Mouse (Mus musculus) liver, adult (tissue): ENCODE results near the gene Ndufa9.

Experiments
- GATA4 ChIP-seq: IDR thresholded peaks from 2 replicates; pipeline ENCODE4 v1.6.1; 2014; ENCODE audit warnings: mild to moderate bottlenecking, low read length; ENCODE audit not compliant: insufficient replicate concordance

The Ndufa9 gene

DNA sequence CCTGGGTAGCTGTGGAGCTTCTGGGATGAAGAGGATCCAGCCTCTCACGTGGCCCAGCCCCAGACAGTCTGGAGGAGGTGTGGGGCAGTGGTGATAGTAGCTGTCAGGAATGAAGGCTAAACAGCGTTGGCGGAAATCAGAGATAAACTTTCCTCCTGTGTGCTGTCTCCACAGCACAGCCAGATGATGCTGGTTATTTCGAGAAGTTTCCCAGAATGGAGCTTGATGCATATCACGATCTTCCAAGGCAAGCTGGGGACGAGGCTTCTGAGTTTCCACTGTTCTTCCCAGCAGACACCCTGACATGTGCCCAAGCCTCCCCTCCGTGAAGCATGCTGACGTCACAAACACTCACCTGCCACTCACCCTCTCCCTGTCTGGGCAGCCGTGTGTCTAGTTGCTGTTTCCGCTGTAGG is 65.3 kb downstream of the Ndufa9 start:
- no peak for TF ChIP-seq GATA4

DNA sequence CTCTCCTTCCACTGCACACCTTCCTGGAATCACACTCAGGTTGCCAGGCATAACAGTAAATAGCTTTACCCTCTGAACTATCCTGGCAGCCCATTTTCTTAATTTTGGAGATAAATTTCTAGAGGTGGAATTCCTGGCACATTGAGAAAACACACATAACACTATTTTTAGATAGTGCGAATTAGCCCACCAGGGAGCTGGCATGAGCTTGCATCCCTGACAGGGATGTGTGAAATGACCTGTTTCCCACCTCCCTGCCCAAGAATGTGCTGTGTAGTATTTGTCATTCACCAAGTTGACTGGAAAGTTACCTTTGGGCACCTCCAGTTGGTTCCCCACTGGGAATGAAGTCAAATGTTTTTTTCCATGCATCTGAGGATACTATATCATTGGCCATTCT is 65.9 kb downstream of the Ndufa9 start:
- no peak for TF ChIP-seq GATA4

DNA sequence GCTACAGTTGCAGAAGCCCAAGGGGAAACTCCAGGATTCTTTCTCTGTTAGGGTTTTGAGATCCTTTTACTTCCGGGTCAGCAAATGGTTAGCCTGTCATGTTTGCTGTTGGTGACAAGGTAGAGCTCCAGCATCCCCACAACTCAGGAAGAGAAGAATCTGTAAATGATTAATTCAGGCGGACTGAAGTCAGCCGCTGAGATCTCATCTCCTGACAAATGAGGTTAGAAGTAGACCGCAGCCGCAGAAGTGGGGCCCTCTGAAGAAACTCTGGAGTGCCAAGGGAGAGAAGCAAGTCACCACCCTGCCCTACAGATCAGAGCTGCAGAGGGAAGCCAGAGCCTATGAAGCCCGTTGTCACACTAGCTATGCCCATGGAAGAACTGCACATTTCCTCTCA is 71.0 kb downstream of the Ndufa9 start:
- no peak for TF ChIP-seq GATA4

DNA sequence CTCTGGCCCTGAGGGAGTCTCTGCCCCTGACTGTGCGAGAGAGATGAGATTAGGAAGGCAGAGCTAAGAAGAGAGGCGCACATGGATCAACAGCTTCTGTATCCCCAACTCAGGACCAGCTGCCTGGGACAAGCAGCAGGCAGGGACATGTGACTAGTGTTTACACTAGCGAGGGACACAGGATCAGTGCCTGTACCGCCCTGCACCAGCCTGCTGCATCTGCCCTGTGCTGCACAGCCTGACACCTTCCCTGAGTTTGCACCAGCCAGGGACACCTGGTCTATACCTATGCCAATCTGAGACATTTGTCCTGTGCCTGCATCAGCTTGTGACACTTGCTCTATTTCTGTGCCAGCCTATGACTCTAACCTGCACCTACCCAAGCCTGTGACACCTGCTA is 75.1 kb downstream of the Ndufa9 start:
- TF ChIP-seq GATA4, result no peak

DNA sequence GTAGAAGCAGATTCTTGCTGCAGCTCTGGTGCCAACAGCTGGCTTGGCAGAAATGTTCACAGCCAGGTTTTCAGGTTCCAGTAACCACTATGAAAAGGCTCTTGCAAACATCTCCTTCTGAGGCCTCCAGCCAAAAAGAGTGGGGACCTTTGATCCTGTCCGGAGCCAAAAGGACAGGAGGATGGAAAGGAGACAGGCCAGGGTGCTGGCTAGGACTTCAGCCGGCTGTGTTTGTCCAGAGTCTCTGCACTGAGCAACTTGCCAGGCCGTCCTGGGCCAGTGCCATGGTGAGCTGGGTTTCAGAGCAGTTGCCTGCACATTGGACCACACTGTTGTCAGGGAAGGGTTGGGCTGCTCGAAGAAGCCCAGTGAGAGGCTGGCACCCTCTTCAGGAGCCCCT is 76.6 kb downstream of the Ndufa9 start:
- TF ChIP-seq GATA4, result no peak
